Mouse (Mus musculus) forebrain, postnatal 0 days (tissue): ENCODE results near the gene Ppm1j. TPM values are rescaled to one million over a fixed set of nuclear protein-coding genes. Genes with fewer than 3 reads are reported as not detected.

Experiments used
- ATAC-seq: fragments of 200-750 bp; cut with Nextera tagmentation; 2 replicates; pipeline ENCODE4 v1.8.0; 2017; ENCODE audit warnings: mild to moderate bottlenecking, moderate library complexity
- DNase-seq: peaks from one replicate; pipeline ENCODE4 v3.0.0-alpha.2; 2015
- H3K27ac ChIP-seq: fragments of 300-500 bp; sonication (generic); 2 replicates; pipeline ENCODE4 v1.5.1; 2014; ENCODE audit warnings: low read depth, mild to moderate bottlenecking, antibody characterized with exemption, low read length, moderate library complexity, mixed read lengths
- H3K27me3 ChIP-seq: fragments of 300-500 bp; sonication (generic); 2 replicates; pipeline ENCODE4 v1.6.1; 2014; ENCODE audit warnings: mild to moderate bottlenecking, low read length, mixed read lengths; ENCODE audit not compliant: insufficient read depth
- H3K36me3 ChIP-seq: fragments of 300-500 bp; sonication (generic); 2 replicates; pipeline ENCODE4 v1.6.1; 2014; ENCODE audit warnings: mild to moderate bottlenecking, moderate library complexity; ENCODE audit not compliant: insufficient read depth
- H3K4me1 ChIP-seq: fragments of 300-500 bp; sonication (generic); 2 replicates; pipeline ENCODE4 v1.6.1; 2014; ENCODE audit warnings: antibody characterized with exemption; ENCODE audit not compliant: insufficient read depth
- H3K4me2 ChIP-seq: fragments of 300-500 bp; sonication (generic); 2 replicates; pipeline ENCODE4 v1.6.1; 2014; ENCODE audit warnings: low read depth, mild to moderate bottlenecking, moderate library complexity
- H3K4me3 ChIP-seq: fragments of 300-500 bp; sonication (generic); 2 replicates; pipeline ENCODE4 v1.5.1; 2014; ENCODE audit warnings: low read depth, low read length, mixed read lengths
- H3K9ac ChIP-seq: fragments of 300-500 bp; sonication (generic); 2 replicates; pipeline ENCODE4 v1.6.1; 2014; ENCODE audit warnings: mild to moderate bottlenecking
- H3K9me3 ChIP-seq: fragments of 300-500 bp; sonication (generic); 2 replicates; pipeline ENCODE4 v1.6.1; 2016; ENCODE audit warnings: low read length
- CTCF ChIP-seq: sonication (generic); IDR thresholded peaks from 2 replicates; pipeline ENCODE4 v1.5.1; 2016; ENCODE audit warnings: antibody characterized with exemption, control low read depth, low read depth
- WGBS: fragments of 180-500 bp; shearing (Covaris S2); extraction: QIAGEN DNeasy Blood & Tissue Kit; methylation state at CpG from one replicate; pipeline ENCODE4 v1.1.7; 2014; 5-methylcytosine and 5-hydroxymethylcytosine counted together
- polyA plus RNA-seq: library from polyadenylated mRNA; unstranded; fragments of >200 nt; fragmentation: Nextera tagmentation; extraction: Ambion mirVana; gene quantifications from 2 replicates; pipeline ENCODE4 v1.2.1, GENCODE M21; 2015
- total RNA-seq: library from RNA; depleted of rRNA; stranded (reverse); fragments of >200 nt; gene quantifications from 2 replicates; pipeline ENCODE4 v1.2.3, GENCODE M21; 2014

The Ppm1j gene
- total and polyA plus RNA-seq, 2 experiments from 2014 or later, result 2.0 to 2.6 TPM

GRCm38 (mm10) chr3:104770035-104770434, 10.8 kb upstream of the Ppm1j start:
- no peak for DNase-seq
- ATAC-seq, result no peak

GRCm38 (mm10) chr3:104770918-104771317, 9.9 kb upstream of the Ppm1j start:
- Histone ChIP-seq H3K27ac (no peak overlapping the region), H3K36me3 (no peaks in the 10 kb centered on the region), H3K4me1 (no peaks in the 10 kb centered on the region), H3K4me2 (no peak overlapping the region), H3K9ac (no peak overlapping the region), H3K4me3 (no peak overlapping the region), H3K9me3 (no peaks in the 10 kb centered on the region), H3K27me3 (no peaks in the 10 kb centered on the region)
- DNase-seq (no peak), ATAC-seq (no peak)
- 82% methylated on average over 3 of the region's 3 CpGs for WGBS
- TF ChIP-seq CTCF, result no peak

More at GRCm38 (mm10) chr3:104770035-104770434, 10.8 kb upstream of the Ppm1j start:
- TF ChIP-seq CTCF, result peak; percentile 67
- Histone ChIP-seq H3K27me3 (no peaks in the 10 kb centered on the region), H3K4me3 (no peak overlapping the region), H3K4me1 (no peaks in the 10 kb centered on the region), H3K9me3 (no peaks in the 10 kb centered on the region), H3K4me2 (no peak overlapping the region), H3K9ac (no peak overlapping the region), H3K36me3 (no peaks in the 10 kb centered on the region), H3K27ac (no peak overlapping the region)
- WGBS, result 57% methylated on average over 10 of the region's 10 CpGs

GRCm38 (mm10) chr3:104771460-104771859, 9.4 kb upstream of the Ppm1j start:
- H3K27ac ChIP-seq, result no peak overlapping the region
- TF ChIP-seq CTCF, result no peak
- 40% methylated on average over 6 of the region's 6 CpGs for WGBS

GRCm38 (mm10) chr3:104773301-104773700, 7.6 kb upstream of the Ppm1j start:
- Histone ChIP-seq H3K4me3 (no peak overlapping the region), H3K27ac (no peak overlapping the region), H3K27me3 (peaks cover 22% of the 10 kb centered on the region), H3K36me3 (no peaks in the 10 kb centered on the region), H3K4me1 (no peaks in the 10 kb centered on the region), H3K9me3 (no peaks in the 10 kb centered on the region), H3K9ac (no peak overlapping the region), H3K4me2 (no peak overlapping the region)
- TF ChIP-seq CTCF, result no peak
- WGBS, result 66% methylated on average over 7 of the region's 7 CpGs
- DNase-seq, result no peak
- ATAC-seq, result no peak

More at GRCm38 (mm10) chr3:104771460-104771859, 9.4 kb upstream of the Ppm1j start:
- DNase-seq (no peak), ATAC-seq (no peak)
- no peaks in the 10 kb centered on the region for H3K9me3 ChIP-seq
- peaks cover 3% of the 10 kb centered on the region for H3K27me3 ChIP-seq
- no peaks in the 10 kb centered on the region for H3K36me3 ChIP-seq
- H3K4me1 ChIP-seq, result no peaks in the 10 kb centered on the region
- no peak overlapping the region for H3K4me3 ChIP-seq
- H3K9ac ChIP-seq, result no peak overlapping the region
- H3K4me2 ChIP-seq, result no peak overlapping the region

- Histone ChIP-seq H3K27me3 (peaks cover 47% of the 10 kb centered on the region), H3K4me1 (0 out of 2 replicates have a peak, but pooled peaks cover 10% of the 10 kb centered on the region), H3K9me3 (no peaks in the 10 kb centered on the region), H3K4me2 (peak overlapping the region; percentile 56), H3K27ac (no peak overlapping the region), H3K9ac (no peak overlapping the region), H3K36me3 (no peaks in the 10 kb centered on the region), H3K4me3 (peak overlapping the region; percentile 22)
- peak; percentile 68 for DNase-seq
- 3% methylated on average over 20 of the region's 20 CpGs for WGBS
- peak; percentile 38 for ATAC-seq
- TF ChIP-seq CTCF, result peak; percentile 66
Measured at GRCm38 (mm10) chr3:104777342-104777741, 3.5 kb upstream of the Ppm1j start.

- Histone ChIP-seq H3K4me1 (0 out of 2 replicates have a peak, but pooled peaks cover 10% of the 10 kb centered on the region), H3K9ac (no peak overlapping the region), H3K9me3 (no peaks in the 10 kb centered on the region), H3K27ac (no peak overlapping the region), H3K36me3 (no peaks in the 10 kb centered on the region), H3K27me3 (peaks cover 55% of the 10 kb centered on the region), H3K4me3 (peak overlapping the region; percentile 41; the same call in 1 of the 2 replicates), H3K4me2 (no peak overlapping the region)
- peak; percentile 94 for TF ChIP-seq CTCF
- DNase-seq (peak; percentile 86), ATAC-seq (peak; percentile 68)
- WGBS, result under 1% methylated on average over 7 of the region's 7 CpGs
Measured at GRCm38 (mm10) chr3:104779949-104780348, 907 bp upstream of the Ppm1j start.

GRCm38 (mm10) chr3:104781471-104781903, 631 bp downstream of the Ppm1j start, which contains the start of gene Fam19a3:
Fam19a3 (minus strand) TSS chr3:104781840.
- no peak for TF ChIP-seq CTCF
- peak; percentile 18; the same call in 1 of the 2 replicates for ATAC-seq
- WGBS, result under 1% methylated on average over 26 of the region's 26 CpGs

More at GRCm38 (mm10) chr3:104781471-104781903, 631 bp downstream of the Ppm1j start, which contains the start of gene Fam19a3:
- no peak for DNase-seq
- H3K9me3 ChIP-seq, result no peaks in the 10 kb centered on the region
- peaks cover 51% of the 10 kb centered on the region for H3K27me3 ChIP-seq
- no peak within 1 kb of the TSS for H3K27ac ChIP-seq
- H3K4me2 ChIP-seq, result peak within 1 kb of the TSS; percentile 91
- H3K4me1 ChIP-seq, result 0 out of 2 replicates have a peak, but pooled peaks cover 10% of the 10 kb centered on the region
- no peaks in the 10 kb centered on the region for H3K36me3 ChIP-seq
- peak within 1 kb of the TSS; percentile 51 for H3K9ac ChIP-seq
- peak within 1 kb of the TSS; percentile 41 for H3K4me3 ChIP-seq
